Mouse (Mus musculus): ENCODE measurements around the gene E2f8. TPM values are rescaled to one million over a fixed set of nuclear protein-coding genes. Genes with fewer than 3 reads are reported as not detected.

The E2f8 gene
- polyA plus RNA-seq, 1 experiment from 2014 or later = 18.6 TPM

Other genes starting within 250 kb of the E2f8 start
- not detected in 2 replicates for gene Mrgprb3, start 237.8 kb downstream of the E2f8 start, polyA plus RNA-seq (2015; fragmentation: Nextera tagmentation; extraction: Ambion mirVana)
- gene Zdhhc13, start 92.6 kb downstream of the E2f8 start, polyA plus RNA-seq (2015; fragmentation: Nextera tagmentation; extraction: Ambion mirVana) = 31.1 and 32.5 TPM in 2 replicates
- gene Csrp3, start 33.6 kb downstream of the E2f8 start, polyA plus RNA-seq (2015; fragmentation: Nextera tagmentation; extraction: Ambion mirVana) = 1,256 and 1,437 TPM in 2 replicates
- 25.3 and 26.1 TPM in 2 replicates for gene Nav2, start 27.1 kb upstream of the E2f8 start, polyA plus RNA-seq (2015; fragmentation: Nextera tagmentation; extraction: Ambion mirVana)